Mouse (Mus musculus) bone marrow macrophage, adult 2 months (primary cell): ENCODE data around the gene Mrc2. TPM values are rescaled to one million over a fixed set of nuclear protein-coding genes. Genes with fewer than 3 reads are reported as not detected.

ENCODE experiments used
- H3K27ac ChIP-seq: 2 replicates; pipeline ENCODE4 v1.5.1; 2012; ENCODE audit warnings: low read depth, low read length; ENCODE audit not compliant: insufficient read depth
- H3K4me1 ChIP-seq: 2 replicates; pipeline ENCODE4 v1.6.1; 2012; ENCODE audit warnings: low read length; ENCODE audit not compliant: control insufficient read depth, insufficient read depth
- H3K4me3 ChIP-seq: 2 replicates; pipeline ENCODE4 v1.5.1; 2012; ENCODE audit warnings: mild to moderate bottlenecking, low read length, moderate library complexity; ENCODE audit not compliant: insufficient read depth
- CTCF ChIP-seq: IDR thresholded peaks from 2 replicates; pipeline ENCODE4 v1.5.1; 2012; ENCODE audit warnings: low read depth, mild to moderate bottlenecking, low read length, moderate library complexity
- POLR2A ChIP-seq: IDR thresholded peaks from 2 replicates; pipeline ENCODE4 v1.6.1; 2012; ENCODE audit warnings: mild to moderate bottlenecking, low read depth, low read length, borderline replicate concordance
- polyA plus RNA-seq: library from polyadenylated mRNA; stranded (reverse); fragments of >200 nt; gene quantifications from 2 replicates; pipeline ENCODE4 v1.2.4, GENCODE M21; 2012; ENCODE audit not compliant: missing spikeins, insufficient read depth, insufficient read length

Gene Mrc2
- polyA plus RNA-seq, 1 experiment = 0.50 TPM

- Histone ChIP-seq H3K4me3 (no peak overlapping the region), H3K27ac (no peak overlapping the region), H3K4me1 (no peaks in the 10 kb centered on the region)
- TF ChIP-seq POLR2A (no peak), CTCF (no peak)
Measured at GRCm38 (mm10) chr11:105375821-105376235, 83.4 kb downstream of the Mrc2 start.

- TF ChIP-seq POLR2A (no peak), CTCF (no peak)
- Histone ChIP-seq H3K4me1 (no peaks in the 10 kb centered on the region), H3K4me3 (no peak overlapping the region), H3K27ac (no peak overlapping the region)
Measured at GRCm38 (mm10) chr11:105385266-105385665, 92.8 kb downstream of the Mrc2 start.

GRCm38 (mm10) chr11:105388636-105389035 lies 96.2 kb downstream of the Mrc2 start:
- no peak overlapping the region for H3K27ac ChIP-seq
- H3K4me3 ChIP-seq = no peak overlapping the region
- TF ChIP-seq CTCF = no peak
- TF ChIP-seq POLR2A = no peak
- H3K4me1 ChIP-seq = no peaks in the 10 kb centered on the region

GRCm38 (mm10) chr11:105390290-105390689 lies 97.8 kb downstream of the Mrc2 start:
- Histone ChIP-seq H3K27ac (no peak overlapping the region), H3K4me3 (no peak overlapping the region), H3K4me1 (no peaks in the 10 kb centered on the region)
- TF ChIP-seq CTCF (no peak), POLR2A (no peak)

Other genes starting within 250 kb of the Mrc2 start
- not detected in 2 replicates for gene Efcab3, start 229.1 kb upstream of the Mrc2 start, polyA plus RNA-seq
- 13.6 and 14.5 TPM in 2 replicates for gene Mettl2, start 166.2 kb upstream of the Mrc2 start, polyA plus RNA-seq
- not detected in 2 replicates for gene Gm10842, start 145.8 kb upstream of the Mrc2 start, polyA plus RNA-seq
- 28.0 and 35.3 TPM in 2 replicates for gene Tlk2, start 113.8 kb upstream of the Mrc2 start, polyA plus RNA-seq
- gene March10, start 164.1 kb downstream of the Mrc2 start, polyA plus RNA-seq = not detected in 2 replicates